Mouse (Mus musculus): ENCODE results near the gene Cartpt. TPM values are rescaled to one million over a fixed set of nuclear protein-coding genes. Genes with fewer than 3 reads are reported as not detected.
"Not testable (repeated sequence)": the region's sequence is repeated elsewhere in the genome, so short reads cannot be mapped to it uniquely, and the experiment has no call there.

The Cartpt gene
- polyA plus RNA-seq, 1 experiment = 2.6 TPM

GRCm38 (mm10) chr13:99885636-99886035 is 15.3 kb downstream of the Cartpt start:
- Histone ChIP-seq H3K4me3 (ENCODE audit: low read depth, low read length) (no peak overlapping the region), H3K27me3 (ENCODE audit: control insufficient read depth, insufficient read depth, low read length) (no peaks in the 10 kb centered on the region), H3K27ac (ENCODE audit: insufficient read depth, low read depth, low read length) (no peak overlapping the region), H3K4me1 (ENCODE audit: control insufficient read depth, insufficient read depth, insufficient read length, low read length) (no peaks in the 10 kb centered on the region), H3K36me3 (ENCODE audit: control insufficient read depth, insufficient read depth, low read length) (no peaks in the 10 kb centered on the region)
- 66% methylated on average over 6 of the region's 6 CpGs for WGBS
- TF ChIP-seq POLR2A (IDR thresholded peaks at IDR 0.05; ENCODE audit: low read depth, low read length) = no peak
- no peak for TF ChIP-seq CTCF (IDR thresholded peaks at IDR 0.05; ENCODE audit: extremely low read depth, insufficient read length, insufficient replicate concordance, low read depth, low read length)

GRCm38 (mm10) chr13:99881774-99882173 is 19.1 kb downstream of the Cartpt start:
- not testable (repeated sequence) for H3K36me3 ChIP-seq (ENCODE audit: control insufficient read depth, insufficient read depth, low read length); H3K4me1 ChIP-seq (ENCODE audit: control insufficient read depth, insufficient read depth, insufficient read length, low read length); H3K4me3 ChIP-seq (ENCODE audit: low read depth, low read length); H3K27ac ChIP-seq (ENCODE audit: insufficient read depth, low read depth, low read length); H3K27me3 ChIP-seq (ENCODE audit: control insufficient read depth, insufficient read depth, low read length)
- WGBS = 72% methylated on average over 8 of the region's 8 CpGs

GRCm38 (mm10) chr13:99879696-99880095 is 21.2 kb downstream of the Cartpt start:
- Histone ChIP-seq H3K36me3 (ENCODE audit: control insufficient read depth, insufficient read depth, low read length) (no peaks in the 10 kb centered on the region), H3K27me3 (ENCODE audit: control insufficient read depth, insufficient read depth, low read length) (no peaks in the 10 kb centered on the region), H3K4me1 (ENCODE audit: control insufficient read depth, insufficient read depth, insufficient read length, low read length) (no peaks in the 10 kb centered on the region), H3K4me3 (ENCODE audit: low read depth, low read length) (no peak overlapping the region), H3K27ac (ENCODE audit: insufficient read depth, low read depth, low read length) (no peak overlapping the region)
- 28% methylated on average over 10 of the region's 10 CpGs for WGBS
- TF ChIP-seq CTCF (IDR thresholded peaks at IDR 0.05; ENCODE audit: extremely low read depth, insufficient read length, insufficient replicate concordance, low read depth, low read length) (no peak), POLR2A (IDR thresholded peaks at IDR 0.05; ENCODE audit: low read depth, low read length) (no peak)

- no peak for TF ChIP-seq CTCF (IDR thresholded peaks at IDR 0.05; ENCODE audit: extremely low read depth, insufficient read length, insufficient replicate concordance, low read depth, low read length)
- no peak for TF ChIP-seq POLR2A (IDR thresholded peaks at IDR 0.05; ENCODE audit: low read depth, low read length)
- WGBS = 68% methylated on average over 1 of the region's 1 CpGs
- no peaks in the 10 kb centered on the region for H3K4me1 ChIP-seq (ENCODE audit: control insufficient read depth, insufficient read depth, insufficient read length, low read length)
- no peaks in the 10 kb centered on the region for H3K36me3 ChIP-seq (ENCODE audit: control insufficient read depth, insufficient read depth, low read length)
- H3K27me3 ChIP-seq (ENCODE audit: control insufficient read depth, insufficient read depth, low read length) = no peaks in the 10 kb centered on the region
- H3K4me3 ChIP-seq (ENCODE audit: low read depth, low read length) = no peak overlapping the region
- no peak overlapping the region for H3K27ac ChIP-seq (ENCODE audit: insufficient read depth, low read depth, low read length)
Measured at GRCm38 (mm10) chr13:99872059-99872458, 28.8 kb downstream of the Cartpt start.

GRCm38 (mm10) chr13:99868438-99868837 is 32.5 kb downstream of the Cartpt start:
- 88% methylated on average over 6 of the region's 6 CpGs for WGBS
- H3K27ac ChIP-seq (ENCODE audit: insufficient read depth, low read depth, low read length) = no peak overlapping the region
- TF ChIP-seq POLR2A (IDR thresholded peaks at IDR 0.05; ENCODE audit: low read depth, low read length) (no peak), CTCF (IDR thresholded peaks at IDR 0.05; ENCODE audit: extremely low read depth, insufficient read length, insufficient replicate concordance, low read depth, low read length) (no peak)

GRCm38 (mm10) chr13:99864331-99864730 is 36.6 kb downstream of the Cartpt start:
- Histone ChIP-seq H3K36me3 (ENCODE audit: control insufficient read depth, insufficient read depth, low read length) (no peaks in the 10 kb centered on the region), H3K27me3 (ENCODE audit: control insufficient read depth, insufficient read depth, low read length) (no peaks in the 10 kb centered on the region), H3K4me1 (ENCODE audit: control insufficient read depth, insufficient read depth, insufficient read length, low read length) (no peaks in the 10 kb centered on the region), H3K27ac (ENCODE audit: insufficient read depth, low read depth, low read length) (no peak overlapping the region), H3K4me3 (ENCODE audit: low read depth, low read length) (no peak overlapping the region)
- TF ChIP-seq CTCF (IDR thresholded peaks at IDR 0.05; ENCODE audit: extremely low read depth, insufficient read length, insufficient replicate concordance, low read depth, low read length) (no peak), POLR2A (IDR thresholded peaks at IDR 0.05; ENCODE audit: low read depth, low read length) (no peak)
- 75% methylated on average over 5 of the region's 5 CpGs for WGBS

More at GRCm38 (mm10) chr13:99868438-99868837, 32.5 kb downstream of the Cartpt start:
- H3K4me1 ChIP-seq (ENCODE audit: control insufficient read depth, insufficient read depth, insufficient read length, low read length) = no peaks in the 10 kb centered on the region
- no peak overlapping the region for H3K4me3 ChIP-seq (ENCODE audit: low read depth, low read length)
- no peaks in the 10 kb centered on the region for H3K27me3 ChIP-seq (ENCODE audit: control insufficient read depth, insufficient read depth, low read length)
- no peaks in the 10 kb centered on the region for H3K36me3 ChIP-seq (ENCODE audit: control insufficient read depth, insufficient read depth, low read length)

- H3K27ac ChIP-seq (ENCODE audit: insufficient read depth, low read depth, low read length) = no peak overlapping the region
- no peaks in the 10 kb centered on the region for H3K4me1 ChIP-seq (ENCODE audit: control insufficient read depth, insufficient read depth, insufficient read length, low read length)
- H3K4me3 ChIP-seq (ENCODE audit: low read depth, low read length) = no peak overlapping the region
- WGBS = 84% methylated on average over 3 of the region's 3 CpGs
- no peak for TF ChIP-seq POLR2A (IDR thresholded peaks at IDR 0.05; ENCODE audit: low read depth, low read length)
- TF ChIP-seq CTCF (IDR thresholded peaks at IDR 0.05; ENCODE audit: extremely low read depth, insufficient read length, insufficient replicate concordance, low read depth, low read length) = no peak
- H3K27me3 ChIP-seq (ENCODE audit: control insufficient read depth, insufficient read depth, low read length) = no peaks in the 10 kb centered on the region
- no peaks in the 10 kb centered on the region for H3K36me3 ChIP-seq (ENCODE audit: control insufficient read depth, insufficient read depth, low read length)
Measured at GRCm38 (mm10) chr13:99860670-99861069, 40.2 kb downstream of the Cartpt start.

GRCm38 (mm10) chr13:99859082-99859481 is 41.8 kb downstream of the Cartpt start:
- Histone ChIP-seq H3K4me3 (ENCODE audit: low read depth, low read length) (no peak overlapping the region), H3K36me3 (ENCODE audit: control insufficient read depth, insufficient read depth, low read length) (no peaks in the 10 kb centered on the region), H3K27me3 (ENCODE audit: control insufficient read depth, insufficient read depth, low read length) (no peaks in the 10 kb centered on the region), H3K4me1 (ENCODE audit: control insufficient read depth, insufficient read depth, insufficient read length, low read length) (no peaks in the 10 kb centered on the region), H3K27ac (ENCODE audit: insufficient read depth, low read depth, low read length) (no peak overlapping the region)
- WGBS = 5% methylated on average over 1 of the region's 1 CpGs
- no peak for TF ChIP-seq POLR2A (IDR thresholded peaks at IDR 0.05; ENCODE audit: low read depth, low read length)
- TF ChIP-seq CTCF (IDR thresholded peaks at IDR 0.05; ENCODE audit: extremely low read depth, insufficient read length, insufficient replicate concordance, low read depth, low read length) = peak; percentile 22; the same call in 1 of the 2 replicates
